Mouse (Mus musculus) forebrain, embryonic 12.5 days (tissue): Measurements from ENCODE around the gene Ifna11. TPM values are rescaled to one million over a fixed set of nuclear protein-coding genes. Genes with fewer than 3 reads are reported as not detected.

ENCODE experiments used
- ATAC-seq: fragments of 200-750 bp; cut with Nextera tagmentation; 2 replicates; pipeline ENCODE4 v1.8.0; 2017; ENCODE audit warnings: moderate TSS enrichment; ENCODE audit not compliant: low FRiP score
- H3K27ac ChIP-seq: fragments of 300-500 bp; sonication (generic); 2 replicates; pipeline ENCODE4 v1.5.1; 2016; ENCODE audit warnings: mild to moderate bottlenecking
- H3K27me3 ChIP-seq: fragments of 300-500 bp; sonication (generic); 2 replicates; pipeline ENCODE4 v1.6.1; 2016; ENCODE audit warnings: mild to moderate bottlenecking
- H3K36me3 ChIP-seq: fragments of 300-500 bp; sonication (generic); replicated peaks from 2 replicates; pipeline ENCODE4 v1.6.1; 2016; ENCODE audit warnings: mild to moderate bottlenecking
- H3K4me1 ChIP-seq: fragments of 300-500 bp; sonication (generic); 2 replicates; pipeline ENCODE4 v1.6.1; 2016
- H3K4me2 ChIP-seq: fragments of 300-500 bp; sonication (generic); 2 replicates; pipeline ENCODE4 v1.6.1; 2016; ENCODE audit warnings: mild to moderate bottlenecking, moderate library complexity
- H3K4me3 ChIP-seq: fragments of 300-500 bp; sonication (generic); replicated peaks from 2 replicates; pipeline ENCODE4 v1.5.1; 2016; ENCODE audit warnings: mild to moderate bottlenecking
- H3K9ac ChIP-seq: fragments of 300-500 bp; sonication (generic); 2 replicates; pipeline ENCODE4 v1.6.1; 2016; ENCODE audit warnings: mild to moderate bottlenecking
- H3K9me3 ChIP-seq: fragments of 300-500 bp; sonication (generic); 2 replicates; pipeline ENCODE4 v1.6.1; 2016
- WGBS: fragments of 180-500 bp; shearing (Covaris S2); methylation state at CpG from one replicate; pipeline ENCODE4 v1.1.7; 2016; 5-methylcytosine and 5-hydroxymethylcytosine counted together
- polyA plus RNA-seq: library from polyadenylated mRNA; unstranded; fragments of >200 nt; fragmentation: Nextera tagmentation; extraction: Ambion mirVana; gene quantifications from 2 replicates; pipeline ENCODE4 v1.2.1, GENCODE M21; 2016

Ifna11 gene
- polyA plus RNA-seq, 1 experiment from 2014 or later = not detected

DNA sequence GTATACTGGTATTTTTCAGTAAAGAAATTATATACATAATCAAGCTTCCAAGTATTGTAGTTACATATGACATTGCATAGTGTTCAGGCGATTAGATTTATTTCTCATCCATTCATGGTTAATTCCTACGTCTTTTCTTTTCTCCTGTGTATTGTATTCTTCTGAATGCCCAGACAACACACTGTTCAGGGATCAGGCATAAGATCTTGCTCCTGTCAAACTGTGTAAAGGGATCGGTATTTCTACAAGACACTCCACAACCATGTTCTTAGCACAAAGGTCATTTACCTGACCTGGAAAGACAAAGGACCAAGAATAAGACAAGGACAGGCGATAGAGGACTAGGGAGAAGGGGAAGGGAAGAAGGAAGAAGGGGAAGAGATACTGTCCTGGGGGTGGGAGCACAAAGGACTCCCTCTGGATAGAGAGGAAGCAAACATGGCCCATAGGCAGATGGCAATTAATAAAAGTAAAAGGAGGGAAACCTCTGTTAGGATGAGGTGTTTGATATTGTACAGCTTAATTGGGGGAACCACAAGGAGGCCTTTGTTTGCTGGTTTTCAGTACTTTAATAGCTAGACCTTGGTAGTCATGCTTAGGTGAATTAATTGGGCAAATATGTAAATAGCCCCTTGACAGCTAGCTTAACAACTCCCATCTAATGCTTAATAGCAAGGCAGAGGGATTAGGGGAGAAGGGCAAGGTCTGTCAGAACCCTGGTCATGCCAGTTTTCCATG, 31.4 kb downstream of the Ifna11 start:
- ATAC-seq = peak; percentile 89; the same call in 1 of the 2 replicates
- no peak overlapping the region for H3K9ac ChIP-seq

GRCm38 (mm10) chr4:88859214-88859613, 39.5 kb downstream of the Ifna11 start:
- no peak overlapping the region for H3K4me2 ChIP-seq
- H3K9me3 ChIP-seq = no peaks in the 10 kb centered on the region
- H3K4me1 ChIP-seq = peaks cover 6% of the 10 kb centered on the region
- no peak overlapping the region for H3K27ac ChIP-seq
- no peaks in the 10 kb centered on the region for H3K36me3 ChIP-seq
- H3K27me3 ChIP-seq = peaks cover 9% of the 10 kb centered on the region; the same call in 1 of the 2 replicates
- no peak overlapping the region for H3K9ac ChIP-seq
- no peak overlapping the region for H3K4me3 ChIP-seq
- ATAC-seq = no peak

More for the DNA sequence above, 31.4 kb downstream of the Ifna11 start:
- Histone ChIP-seq H3K27ac (peak overlapping the region; percentile 61; the same call in 1 of the 2 replicates), H3K4me3 (no peak overlapping the region), H3K27me3 (no peaks in the 10 kb centered on the region), H3K4me2 (no peak overlapping the region), H3K36me3 (no peaks in the 10 kb centered on the region), H3K9me3 (no peaks in the 10 kb centered on the region), H3K4me1 (peaks cover 8% of the 10 kb centered on the region)
- WGBS = 14% methylated on average over 4 of the region's 4 CpGs

GRCm38 (mm10) chr4:88863309-88863708, 43.5 kb downstream of the Ifna11 start:
- Histone ChIP-seq H3K4me1 (peaks cover 13% of the 10 kb centered on the region), H3K36me3 (no peaks in the 10 kb centered on the region), H3K27me3 (peaks cover 24% of the 10 kb centered on the region), H3K9ac (no peak overlapping the region), H3K9me3 (no peaks in the 10 kb centered on the region), H3K4me3 (no peak overlapping the region), H3K4me2 (no peak overlapping the region), H3K27ac (no peak overlapping the region)
- WGBS = 2% methylated on average over 7 of the region's 7 CpGs
- no peak for ATAC-seq

- Histone ChIP-seq H3K9me3 (no peaks in the 10 kb centered on the region), H3K4me1 (peaks cover 16% of the 10 kb centered on the region), H3K4me2 (no peak overlapping the region), H3K4me3 (no peak overlapping the region), H3K27me3 (peaks cover 29% of the 10 kb centered on the region), H3K27ac (no peak overlapping the region), H3K36me3 (no peaks in the 10 kb centered on the region), H3K9ac (no peak overlapping the region)
- 73% methylated on average over 9 of the region's 9 CpGs for WGBS
- ATAC-seq = no peak
Measured at GRCm38 (mm10) chr4:88864599-88864998, 44.8 kb downstream of the Ifna11 start.

- Histone ChIP-seq H3K4me2 (no peak overlapping the region), H3K27me3 (peaks cover 29% of the 10 kb centered on the region), H3K9me3 (no peaks in the 10 kb centered on the region), H3K4me3 (no peak overlapping the region), H3K27ac (no peak overlapping the region), H3K36me3 (no peaks in the 10 kb centered on the region), H3K9ac (no peak overlapping the region), H3K4me1 (peaks cover 16% of the 10 kb centered on the region)
- 57% methylated on average over 6 of the region's 6 CpGs for WGBS
- ATAC-seq = no peak
Measured at GRCm38 (mm10) chr4:88865011-88865569, 45.3 kb downstream of the Ifna11 start.

GRCm38 (mm10) chr4:88867366-88867925, 47.7 kb downstream of the Ifna11 start:
- peak overlapping the region; percentile 52 for H3K4me3 ChIP-seq
- H3K4me1 ChIP-seq = peaks cover 16% of the 10 kb centered on the region
- H3K9ac ChIP-seq = peak overlapping the region; percentile 61
- WGBS = under 1% methylated on average over 8 of the region's 8 CpGs
- H3K27ac ChIP-seq = 0 out of 2 replicates have a peak overlapping the region, but pooled peaks have one; percentile 6
- ATAC-seq = peak; percentile 79
- peaks cover 31% of the 10 kb centered on the region for H3K27me3 ChIP-seq
- no peaks in the 10 kb centered on the region for H3K9me3 ChIP-seq
- no peaks in the 10 kb centered on the region for H3K36me3 ChIP-seq
- H3K4me2 ChIP-seq = peak overlapping the region; percentile 87

DNA sequence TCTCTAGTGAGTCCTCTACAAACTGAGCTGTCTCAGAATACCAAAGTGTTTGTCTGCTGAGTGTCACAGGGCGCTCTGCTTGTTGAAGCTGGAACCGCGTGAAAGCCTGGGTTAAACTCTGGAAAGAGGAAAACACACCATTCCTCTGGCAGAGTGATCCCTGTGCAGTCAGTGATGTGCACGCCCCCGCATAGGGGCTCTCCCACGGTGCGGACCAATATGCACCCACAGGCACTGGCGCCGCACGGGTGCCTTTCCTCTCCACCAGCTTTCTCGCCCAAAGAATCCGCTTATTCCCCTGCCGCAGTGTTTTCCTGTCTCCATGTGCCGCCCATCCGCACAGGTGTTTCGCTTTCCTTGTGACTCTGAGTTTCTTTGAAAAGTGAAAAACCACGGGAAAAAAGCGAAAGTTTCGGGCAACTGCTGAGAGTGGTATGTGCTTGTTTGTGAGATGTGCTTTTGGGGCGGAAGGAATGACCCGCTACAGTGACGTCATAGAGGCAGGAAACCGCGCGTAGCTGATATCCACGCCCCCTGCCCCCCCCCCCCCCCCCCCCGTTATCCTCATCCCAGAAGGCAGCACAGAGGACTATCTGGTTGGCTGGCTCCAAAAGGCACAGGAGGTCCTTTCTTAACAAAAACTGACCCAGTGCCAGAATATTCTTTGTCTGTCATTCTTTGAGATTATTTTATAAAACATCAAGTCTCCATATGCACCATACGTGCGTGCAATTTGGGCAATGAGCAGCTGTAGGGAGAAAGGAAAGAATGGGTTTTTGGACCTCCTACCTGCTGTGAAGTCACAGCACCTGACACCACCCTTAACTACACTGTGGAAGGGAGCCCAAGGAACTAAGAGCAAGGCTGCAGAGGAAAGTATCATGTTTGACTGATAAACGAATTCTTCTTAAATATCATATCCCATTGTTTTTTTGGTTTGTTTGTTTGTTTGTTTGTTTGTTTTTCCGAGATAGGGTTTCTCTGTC, 48.5 kb downstream of the Ifna11 start:
- H3K4me1 ChIP-seq = peaks cover 12% of the 10 kb centered on the region
- H3K9ac ChIP-seq = peak overlapping the region; percentile 61
- H3K27me3 ChIP-seq = peaks cover 24% of the 10 kb centered on the region
- H3K9me3 ChIP-seq = no peaks in the 10 kb centered on the region
- 0 out of 2 replicates have a peak overlapping the region, but pooled peaks have one; percentile 6 for H3K27ac ChIP-seq
- H3K4me2 ChIP-seq = peak overlapping the region; percentile 87
- no peaks in the 10 kb centered on the region for H3K36me3 ChIP-seq
- ATAC-seq = peak; percentile 76
- WGBS = 8% methylated on average over 31 of the region's 31 CpGs
- peak overlapping the region; percentile 52 for H3K4me3 ChIP-seq

Other genes starting within 250 kb of the Ifna11 start
- gene Ifna14, start 248.2 kb upstream of the Ifna11 start, polyA plus RNA-seq = not detected in 2 replicates
- not detected in 2 replicates for gene Ifna9, start 227.6 kb upstream of the Ifna11 start, polyA plus RNA-seq
- not detected in 2 replicates for gene Ifna12, start 216.6 kb upstream of the Ifna11 start, polyA plus RNA-seq
- gene C87499, start 185.5 kb upstream of the Ifna11 start, polyA plus RNA-seq = not detected in 2 replicates
- not detected in 2 replicates for gene Ifna13, start 175.5 kb upstream of the Ifna11 start, polyA plus RNA-seq
- gene Ifna16, start 143.0 kb upstream of the Ifna11 start, polyA plus RNA-seq = not detected in 2 replicates
- gene Ifna2, start 136.0 kb upstream of the Ifna11 start, polyA plus RNA-seq = not detected in 2 replicates
- not detected in 2 replicates for gene Ifnab, start 128.6 kb upstream of the Ifna11 start, polyA plus RNA-seq
- 1.6 and 2.4 TPM in 2 replicates for gene Gm26566, start 98.2 kb upstream of the Ifna11 start, polyA plus RNA-seq
- gene Klhl9, start 97.5 kb upstream of the Ifna11 start, polyA plus RNA-seq = 142 and 149 TPM in 2 replicates
- gene Gm13271, start 65.1 kb upstream of the Ifna11 start, polyA plus RNA-seq = not detected in 2 replicates
- gene Gm13283, start 59.8 kb upstream of the Ifna11 start, polyA plus RNA-seq = 0.15 and 0.18 TPM in 2 replicates
- 0.55 TPM in 1 of 2 replicates, not detected in the other for gene Gm13290, start 46.1 kb upstream of the Ifna11 start, polyA plus RNA-seq
- not detected in 2 replicates for gene Gm13289, start 43.0 kb upstream of the Ifna11 start, polyA plus RNA-seq
- not detected in 2 replicates for gene Gm13272, start 40.1 kb upstream of the Ifna11 start, polyA plus RNA-seq
- gene Ifnz, start 37.8 kb upstream of the Ifna11 start, polyA plus RNA-seq = not detected in 2 replicates
- not detected in 2 replicates for gene Gm13276, start 34.2 kb upstream of the Ifna11 start, polyA plus RNA-seq
- not detected in 2 replicates for gene Gm13277, start 31.3 kb upstream of the Ifna11 start, polyA plus RNA-seq
- not detected in 2 replicates for gene Gm13278, start 28.4 kb upstream of the Ifna11 start, polyA plus RNA-seq
- not detected in 2 replicates for gene Gm13275, start 25.5 kb upstream of the Ifna11 start, polyA plus RNA-seq
- not detected in 2 replicates for gene Gm13279, start 22.6 kb upstream of the Ifna11 start, polyA plus RNA-seq
- gene Gm13285, start 20.3 kb upstream of the Ifna11 start, polyA plus RNA-seq = 0.29 TPM in 1 of 2 replicates, not detected in the other
- not detected in 2 replicates for gene Gm13287, start 16.7 kb upstream of the Ifna11 start, polyA plus RNA-seq
- gene Gm13288, start 14.4 kb upstream of the Ifna11 start, polyA plus RNA-seq = 0.15 TPM in 1 of 2 replicates, not detected in the other
- not detected in 2 replicates for gene Ifna7, start 3.7 kb upstream of the Ifna11 start, polyA plus RNA-seq
- gene Ifna6, start 7.5 kb downstream of the Ifna11 start, polyA plus RNA-seq = not detected in 2 replicates
- gene Ifna5, start 15.6 kb downstream of the Ifna11 start, polyA plus RNA-seq = not detected in 2 replicates
- gene Ifna4, start 21.9 kb downstream of the Ifna11 start, polyA plus RNA-seq = not detected in 2 replicates
- gene Ifna1, start 30.1 kb downstream of the Ifna11 start, polyA plus RNA-seq = not detected in 2 replicates
- not detected in 2 replicates for gene Ifne, start 60.2 kb downstream of the Ifna11 start, polyA plus RNA-seq